Mouse (Mus musculus): ENCODE data around the gene Galntl6. TPM values are rescaled to one million over a fixed set of nuclear protein-coding genes. Genes with fewer than 3 reads are reported as not detected.

The Galntl6 gene
- polyA plus RNA-seq, 1 experiment: not detected

DNA sequence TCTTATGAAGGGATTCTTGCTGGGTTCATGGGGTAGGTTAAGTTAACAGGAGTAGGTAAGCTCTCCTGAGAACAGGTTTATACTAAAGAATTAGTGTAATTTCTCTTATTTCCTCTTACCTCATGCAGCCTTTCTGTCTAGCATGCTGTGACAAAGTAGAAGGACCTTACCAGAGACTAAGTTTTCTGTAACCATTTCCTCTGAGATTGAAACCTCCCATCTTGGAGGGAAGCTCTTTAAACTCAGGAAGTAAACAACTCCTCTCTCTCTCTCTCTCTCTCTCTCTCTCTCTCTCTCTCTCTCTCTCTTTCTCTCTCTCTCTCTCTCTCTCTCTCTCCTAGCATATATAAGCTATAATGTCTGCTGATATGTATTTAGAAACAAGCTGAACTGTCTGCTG lies 1153.6 kb downstream of the Galntl6 start:
- Histone ChIP-seq H3K27me3 (ENCODE audit: control insufficient read depth, insufficient read depth, low read length) (no peaks in the 10 kb centered on the region), H3K4me1 (replicated peaks; ENCODE audit: control insufficient read depth, insufficient read depth, low read length) (no peaks in the 10 kb centered on the region), H3K27ac (ENCODE audit: control insufficient read depth, insufficient read depth, low read length) (no peak overlapping the region), H3K36me3 (ENCODE audit: control insufficient read depth, insufficient read depth, low read length) (no peaks in the 10 kb centered on the region), H3K4me3 (ENCODE audit: control insufficient read depth, insufficient read depth, low read length) (no peak overlapping the region)
- TF ChIP-seq CTCF (IDR thresholded peaks at IDR 0.05; ENCODE audit: borderline replicate concordance, control insufficient read depth, extremely low read depth, insufficient read depth, low read length, poor library complexity) (no peak), POLR2A (IDR thresholded peaks at IDR 0.05; ENCODE audit: control insufficient read depth, extremely low read depth, insufficient read depth, low read length, poor library complexity) (no peak)
- no peak for DNase-seq

DNA sequence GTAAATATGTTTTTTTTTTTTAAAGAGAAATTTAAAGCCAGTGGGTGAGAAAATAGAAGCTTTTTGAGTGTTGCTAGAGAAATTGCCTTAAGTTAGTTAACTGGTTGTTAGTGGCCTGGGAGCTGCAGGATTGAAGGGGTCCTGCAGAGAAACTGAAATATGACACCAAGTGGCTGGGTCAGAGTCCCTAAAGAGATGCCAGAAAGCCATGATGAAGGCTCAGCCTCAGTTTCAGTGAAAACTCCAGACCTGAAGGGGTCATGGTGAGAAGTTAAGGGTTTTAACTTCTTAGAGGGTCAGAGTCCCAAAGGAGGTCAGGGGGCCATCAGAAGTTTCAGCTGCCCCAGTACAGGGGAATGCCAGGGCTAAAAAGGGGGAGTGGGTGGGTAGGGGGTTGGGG lies 1155.0 kb downstream of the Galntl6 start:
- no peak for DNase-seq
- no peak for TF ChIP-seq POLR2A (IDR thresholded peaks at IDR 0.05; ENCODE audit: control insufficient read depth, extremely low read depth, insufficient read depth, low read length, poor library complexity)
- no peak for TF ChIP-seq CTCF (IDR thresholded peaks at IDR 0.05; ENCODE audit: borderline replicate concordance, control insufficient read depth, extremely low read depth, insufficient read depth, low read length, poor library complexity)
- H3K4me1 ChIP-seq (replicated peaks; ENCODE audit: control insufficient read depth, insufficient read depth, low read length): no peaks in the 10 kb centered on the region
- H3K4me3 ChIP-seq (ENCODE audit: control insufficient read depth, insufficient read depth, low read length): no peak overlapping the region
- H3K27ac ChIP-seq (ENCODE audit: control insufficient read depth, insufficient read depth, low read length): no peak overlapping the region
- H3K36me3 ChIP-seq (ENCODE audit: control insufficient read depth, insufficient read depth, low read length): no peaks in the 10 kb centered on the region
- no peaks in the 10 kb centered on the region for H3K27me3 ChIP-seq (ENCODE audit: control insufficient read depth, insufficient read depth, low read length)

DNA sequence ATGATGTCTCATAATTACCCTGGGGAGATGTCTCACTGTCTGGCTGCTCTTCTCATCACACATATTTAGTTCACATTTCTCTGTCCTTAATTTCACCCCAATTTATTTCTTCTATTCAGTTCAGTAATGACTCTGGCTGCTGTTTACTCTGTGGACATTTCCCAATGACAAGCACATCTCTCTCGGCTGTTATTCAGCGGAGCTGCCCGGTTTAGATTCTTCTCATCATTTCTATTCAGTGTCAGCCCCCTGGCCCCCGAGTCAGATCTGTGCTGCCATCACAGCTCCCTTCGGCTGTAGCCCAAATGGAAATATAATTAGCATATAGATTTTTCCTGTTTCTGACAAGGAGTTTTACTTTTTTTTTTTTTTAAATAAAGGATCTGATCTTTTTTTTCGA lies 1158.4 kb downstream of the Galntl6 start:
- Histone ChIP-seq H3K27ac (ENCODE audit: control insufficient read depth, insufficient read depth, low read length) (no peak overlapping the region), H3K27me3 (ENCODE audit: control insufficient read depth, insufficient read depth, low read length) (no peaks in the 10 kb centered on the region), H3K4me3 (ENCODE audit: control insufficient read depth, insufficient read depth, low read length) (no peak overlapping the region), H3K36me3 (ENCODE audit: control insufficient read depth, insufficient read depth, low read length) (no peaks in the 10 kb centered on the region), H3K4me1 (replicated peaks; ENCODE audit: control insufficient read depth, insufficient read depth, low read length) (no peaks in the 10 kb centered on the region)
- no peak for TF ChIP-seq CTCF (IDR thresholded peaks at IDR 0.05; ENCODE audit: borderline replicate concordance, control insufficient read depth, extremely low read depth, insufficient read depth, low read length, poor library complexity)
- no peak for TF ChIP-seq POLR2A (IDR thresholded peaks at IDR 0.05; ENCODE audit: control insufficient read depth, extremely low read depth, insufficient read depth, low read length, poor library complexity)
- WGBS: 87% methylated on average over 6 of the region's 6 CpGs
- DNase-seq: no peak

DNA sequence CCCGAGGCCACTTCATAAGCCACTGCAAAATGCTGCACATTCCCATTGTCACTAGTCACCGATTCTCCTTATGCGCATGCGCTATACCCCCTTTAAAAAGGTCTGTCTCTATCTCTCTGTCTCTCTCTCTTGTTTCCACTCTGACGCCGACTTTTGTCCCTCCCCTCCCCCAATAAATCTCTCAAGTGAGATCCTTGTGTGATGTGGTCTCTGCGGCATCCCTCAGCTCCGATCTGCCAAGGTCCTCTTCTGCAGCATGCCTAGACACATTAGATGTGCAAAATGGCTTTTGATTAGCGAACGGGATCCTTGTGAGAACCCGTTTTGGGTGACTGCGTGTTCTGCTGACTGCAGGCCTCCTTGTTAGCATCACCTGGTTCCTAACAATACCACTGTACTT lies 1168.8 kb downstream of the Galntl6 start:
- H3K4me1 ChIP-seq (replicated peaks; ENCODE audit: control insufficient read depth, insufficient read depth, low read length): no peaks in the 10 kb centered on the region
- TF ChIP-seq CTCF (IDR thresholded peaks at IDR 0.05; ENCODE audit: borderline replicate concordance, control insufficient read depth, extremely low read depth, insufficient read depth, low read length, poor library complexity) (no peak), POLR2A (IDR thresholded peaks at IDR 0.05; ENCODE audit: control insufficient read depth, extremely low read depth, insufficient read depth, low read length, poor library complexity) (no peak)
- no peaks in the 10 kb centered on the region for H3K27me3 ChIP-seq (ENCODE audit: control insufficient read depth, insufficient read depth, low read length)
- H3K4me3 ChIP-seq (ENCODE audit: control insufficient read depth, insufficient read depth, low read length): no peak overlapping the region
- H3K27ac ChIP-seq (ENCODE audit: control insufficient read depth, insufficient read depth, low read length): no peak overlapping the region
- DNase-seq: no peak
- WGBS: 82% methylated on average over 12 of the region's 12 CpGs
- H3K36me3 ChIP-seq (ENCODE audit: control insufficient read depth, insufficient read depth, low read length): no peaks in the 10 kb centered on the region

DNA sequence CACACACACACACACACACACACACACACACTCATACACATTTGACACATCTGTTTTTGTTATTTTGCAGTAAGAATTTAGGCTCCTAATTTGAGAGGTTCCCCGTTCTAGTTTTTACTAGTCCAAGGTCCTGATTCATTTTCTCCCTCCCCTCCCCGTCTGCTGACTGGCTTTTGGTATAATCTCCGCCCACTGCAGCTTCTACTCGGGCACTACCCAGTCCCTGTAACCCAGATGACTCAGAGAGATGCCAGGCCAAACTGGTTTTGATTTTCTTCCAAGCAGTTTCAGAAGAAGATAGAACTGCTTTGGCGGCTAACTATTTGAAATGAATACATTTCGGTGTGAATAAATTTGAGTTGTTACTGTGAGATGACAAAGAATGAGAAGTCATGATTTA lies 1170.5 kb downstream of the Galntl6 start:
- H3K4me3 ChIP-seq (ENCODE audit: control insufficient read depth, insufficient read depth, low read length): no peak overlapping the region
- H3K36me3 ChIP-seq (ENCODE audit: control insufficient read depth, insufficient read depth, low read length): no peaks in the 10 kb centered on the region
- 56% methylated on average over 6 of the region's 6 CpGs for WGBS
- TF ChIP-seq POLR2A (IDR thresholded peaks at IDR 0.05; ENCODE audit: control insufficient read depth, extremely low read depth, insufficient read depth, low read length, poor library complexity): no peak
- no peaks in the 10 kb centered on the region for H3K27me3 ChIP-seq (ENCODE audit: control insufficient read depth, insufficient read depth, low read length)
- H3K4me1 ChIP-seq (replicated peaks; ENCODE audit: control insufficient read depth, insufficient read depth, low read length): no peaks in the 10 kb centered on the region
- no peak overlapping the region for H3K27ac ChIP-seq (ENCODE audit: control insufficient read depth, insufficient read depth, low read length)
- no peak for DNase-seq

DNA sequence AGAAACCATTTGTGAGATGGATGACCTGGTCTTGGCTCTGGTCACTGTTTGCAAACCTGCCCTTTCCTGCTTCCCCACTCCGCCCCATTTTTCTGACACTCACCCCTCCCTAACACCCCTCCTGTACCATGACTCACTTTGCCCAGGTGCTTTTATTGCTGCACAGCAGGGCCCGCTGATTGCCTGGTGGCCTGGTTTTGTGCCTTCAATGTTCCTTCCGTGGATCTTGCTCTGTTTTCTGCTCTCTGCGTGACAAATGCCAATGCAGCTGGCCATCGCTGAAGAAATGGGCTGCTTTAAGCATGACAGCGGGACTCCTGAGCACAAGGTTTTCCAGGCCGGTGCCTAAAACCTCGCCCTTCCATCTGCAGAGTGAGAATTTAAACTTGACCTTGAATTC lies 1171.1 kb downstream of the Galntl6 start:
- Histone ChIP-seq H3K4me1 (replicated peaks; ENCODE audit: control insufficient read depth, insufficient read depth, low read length) (no peaks in the 10 kb centered on the region), H3K27ac (ENCODE audit: control insufficient read depth, insufficient read depth, low read length) (no peak overlapping the region), H3K27me3 (ENCODE audit: control insufficient read depth, insufficient read depth, low read length) (no peaks in the 10 kb centered on the region), H3K36me3 (ENCODE audit: control insufficient read depth, insufficient read depth, low read length) (no peaks in the 10 kb centered on the region), H3K4me3 (ENCODE audit: control insufficient read depth, insufficient read depth, low read length) (no peak overlapping the region)
- WGBS: 91% methylated on average over 8 of the region's 8 CpGs
- no peak for DNase-seq
- TF ChIP-seq CTCF (IDR thresholded peaks at IDR 0.05; ENCODE audit: borderline replicate concordance, control insufficient read depth, extremely low read depth, insufficient read depth, low read length, poor library complexity): no peak

DNA sequence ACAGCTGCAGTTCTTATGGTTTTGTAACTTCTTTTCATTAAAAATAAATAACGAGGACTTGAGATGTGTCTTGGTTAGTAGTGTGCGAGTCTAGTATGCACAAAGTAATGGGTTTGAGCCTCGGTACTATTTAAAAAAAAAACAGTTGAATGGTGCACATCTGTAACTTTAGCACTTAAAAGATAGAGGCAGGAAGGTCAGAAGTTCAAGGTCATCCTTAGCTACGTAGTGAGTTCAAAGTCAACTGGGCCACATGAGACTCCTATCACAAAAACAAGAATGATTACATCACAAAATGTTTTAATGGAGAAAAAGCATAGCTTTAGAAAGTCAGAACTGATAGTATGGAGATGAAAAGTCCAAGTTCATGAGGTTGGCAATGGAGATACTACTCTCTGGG lies 1175.2 kb downstream of the Galntl6 start:
- Histone ChIP-seq H3K4me1 (replicated peaks; ENCODE audit: control insufficient read depth, insufficient read depth, low read length) (no peaks in the 10 kb centered on the region), H3K4me3 (ENCODE audit: control insufficient read depth, insufficient read depth, low read length) (no peak overlapping the region), H3K27me3 (ENCODE audit: control insufficient read depth, insufficient read depth, low read length) (no peaks in the 10 kb centered on the region), H3K36me3 (ENCODE audit: control insufficient read depth, insufficient read depth, low read length) (no peaks in the 10 kb centered on the region), H3K27ac (ENCODE audit: control insufficient read depth, insufficient read depth, low read length) (no peak overlapping the region)
- 92% methylated on average over 4 of the region's 4 CpGs for WGBS
- TF ChIP-seq CTCF (IDR thresholded peaks at IDR 0.05; ENCODE audit: borderline replicate concordance, control insufficient read depth, extremely low read depth, insufficient read depth, low read length, poor library complexity): no peak
- no peak for TF ChIP-seq POLR2A (IDR thresholded peaks at IDR 0.05; ENCODE audit: control insufficient read depth, extremely low read depth, insufficient read depth, low read length, poor library complexity)
- DNase-seq: no peak

All from thymus, adult 2 months (tissue).